Mouse (Mus musculus): ENCODE measurements around the gene Gm10382.
A peak's percentile ranks its signal among the peaks of the same experiment; 100 is the strongest.

Gm10382 gene

GRCm38 (mm10) chr5:125389131-125389578, at the start of gene Gm10382:
TSS of gene Gm10382 (plus strand) at chr5:125389322.
- peak; percentile 88 for DNase-seq (ENCODE audit: low spot score in 2 of 2)

GRCm38 (mm10) chr5:125339851-125340531, 49.1 kb upstream of the Gm10382 start:
- DNase-seq (ENCODE audit: low spot score in 2 of 2) = peak in 1 of 2 experiments; percentile 58

GRCm38 (mm10) chr5:125340547-125341262, 48.4 kb upstream of the Gm10382 start, which contains the start of gene Scarb1:
TSS of gene Scarb1 (minus strand) at chr5:125341094.
- peak; percentile 86 to 87 for DNase-seq (ENCODE audit: low spot score in 2 of 2)

GRCm38 (mm10) chr5:125341459-125342090, 47.5 kb upstream of the Gm10382 start:
- no peak for DNase-seq (ENCODE audit: low spot score in 2 of 2)

- no peak for DNase-seq (ENCODE audit: low spot score in 2 of 2)
Observed at GRCm38 (mm10) chr5:125344296-125344695, 44.8 kb upstream of the Gm10382 start.

- DNase-seq (ENCODE audit: low spot score in 2 of 2) = no peak
Observed at GRCm38 (mm10) chr5:125348067-125348466, 41.1 kb upstream of the Gm10382 start.

- DNase-seq (ENCODE audit: low spot score in 2 of 2) = no peak
Observed at GRCm38 (mm10) chr5:125348487-125348886, 40.6 kb upstream of the Gm10382 start.

- no peak for DNase-seq (ENCODE audit: low spot score in 2 of 2)
Observed at GRCm38 (mm10) chr5:125349391-125349790, 39.7 kb upstream of the Gm10382 start.

- no peak for DNase-seq (ENCODE audit: low spot score in 2 of 2)
Observed at GRCm38 (mm10) chr5:125351057-125351456, 38.1 kb upstream of the Gm10382 start.

GRCm38 (mm10) chr5:125351939-125352338, 37.2 kb upstream of the Gm10382 start:
- DNase-seq (ENCODE audit: low spot score in 2 of 2) = no peak

GRCm38 (mm10) chr5:125352781-125353294, 36.3 kb upstream of the Gm10382 start:
- no peak for DNase-seq (ENCODE audit: low spot score in 2 of 2)

GRCm38 (mm10) chr5:125354885-125355492, 34.1 kb upstream of the Gm10382 start:
- no peak for DNase-seq (ENCODE audit: low spot score in 2 of 2)

- DNase-seq (ENCODE audit: low spot score in 2 of 2) = no peak
Observed at GRCm38 (mm10) chr5:125355650-125356049, 33.5 kb upstream of the Gm10382 start.

GRCm38 (mm10) chr5:125357543-125358269, 31.4 kb upstream of the Gm10382 start:
- DNase-seq (ENCODE audit: low spot score in 2 of 2) = no peak

GRCm38 (mm10) chr5:125358270-125358608, 30.9 kb upstream of the Gm10382 start:
- peak in 1 of 2 experiments; percentile 54 for DNase-seq (ENCODE audit: low spot score in 2 of 2)

GRCm38 (mm10) chr5:125360566-125360965, 28.6 kb upstream of the Gm10382 start:
- no peak for DNase-seq (ENCODE audit: low spot score in 2 of 2)

GRCm38 (mm10) chr5:125360981-125361510, 28.1 kb upstream of the Gm10382 start:
- DNase-seq (ENCODE audit: low spot score in 2 of 2) = no peak

GRCm38 (mm10) chr5:125363894-125364293, 25.2 kb upstream of the Gm10382 start:
- no peak for DNase-seq (ENCODE audit: low spot score in 2 of 2)

GRCm38 (mm10) chr5:125364851-125365429, 24.2 kb upstream of the Gm10382 start:
- DNase-seq (ENCODE audit: low spot score in 2 of 2) = no peak

GRCm38 (mm10) chr5:125368156-125368555, 21.0 kb upstream of the Gm10382 start:
- no peak for DNase-seq (ENCODE audit: low spot score in 2 of 2)

GRCm38 (mm10) chr5:125368568-125368967, 20.6 kb upstream of the Gm10382 start:
- peak in 1 of 2 experiments; percentile 61 for DNase-seq (ENCODE audit: low spot score in 2 of 2)
